Mouse (Mus musculus) CD4-positive, CD25-positive, alpha-beta regulatory T cell, adult 2 months (primary cell): ENCODE results near the gene Palm.
A peak's percentile ranks its signal among the peaks of the same experiment; 100 is the strongest.

Source experiments
- DNase-seq: peaks from one replicate; pipeline ENCODE4 v3.0.0-alpha.2; 2012; ENCODE audit warnings: low read depth, low spot score

Palm gene

DNA sequence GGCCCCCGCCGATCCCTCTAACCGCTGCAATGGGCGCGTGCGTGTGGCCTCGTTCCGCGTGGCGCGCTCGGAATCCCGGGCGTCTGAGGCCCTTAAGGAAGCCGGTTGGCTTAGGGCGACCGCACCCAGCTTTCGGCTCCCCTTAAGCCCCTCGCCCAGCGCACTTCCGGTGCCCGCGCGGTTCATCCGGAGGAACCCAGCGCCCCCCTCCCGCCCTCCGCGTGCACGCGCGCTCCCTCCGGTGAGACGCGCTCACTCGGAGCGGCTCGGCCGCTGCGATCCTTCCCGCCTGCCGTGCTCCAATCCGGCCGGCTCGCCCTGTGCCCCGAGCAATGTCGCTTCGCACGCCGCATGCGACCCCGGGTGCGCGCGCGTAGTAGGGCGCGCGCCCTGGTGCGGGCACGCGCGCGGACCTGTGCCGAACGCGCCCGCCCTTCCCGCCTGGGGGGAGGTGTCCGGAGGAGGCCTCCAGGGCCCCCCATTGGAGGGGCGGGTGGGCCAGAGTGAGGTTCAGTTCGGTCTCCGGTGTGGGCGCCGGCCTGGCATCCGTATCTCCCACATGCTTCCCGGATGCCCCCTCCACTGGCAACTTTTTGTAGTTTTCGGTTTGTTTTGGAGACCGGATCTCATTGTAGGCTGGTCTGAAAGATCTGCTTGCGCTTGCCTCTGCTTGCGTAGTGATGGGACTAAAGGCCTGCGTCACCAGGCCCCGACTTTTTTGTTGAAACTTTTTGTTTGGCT is 61.6 kb downstream of the Palm start:
- DNase-seq = peak; percentile 84

DNA sequence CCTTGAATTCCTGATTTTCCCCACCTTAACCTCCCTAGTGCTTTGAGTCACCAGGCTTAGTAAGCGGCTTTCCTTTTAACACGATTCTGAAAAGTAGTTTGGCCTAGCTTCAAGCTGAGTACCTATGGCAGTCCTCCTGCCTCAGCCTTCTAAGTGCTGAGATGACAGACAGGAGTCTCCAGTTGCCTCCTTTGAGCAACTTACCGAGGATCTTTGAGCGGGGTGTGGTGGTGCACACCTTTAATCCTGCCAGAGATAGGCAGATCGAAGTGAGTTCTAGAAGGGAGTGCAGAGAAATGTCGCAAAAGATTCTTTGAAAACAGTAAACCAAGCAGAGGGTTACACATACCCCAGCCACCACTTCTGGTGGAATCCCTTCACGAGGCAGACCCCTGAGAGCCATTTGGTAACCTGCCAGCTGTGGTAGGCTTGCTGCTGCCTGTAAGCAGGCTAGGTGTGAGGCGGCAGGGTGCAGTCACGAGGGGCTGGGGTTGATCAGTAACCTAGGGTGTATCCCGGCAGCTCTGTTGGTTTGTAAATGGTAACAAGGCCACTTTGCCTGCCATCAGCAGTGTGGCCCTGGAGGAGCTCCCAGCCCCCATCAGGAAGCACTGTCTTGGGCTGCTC is 62.3 kb downstream of the Palm start:
- peak; percentile 60 for DNase-seq

DNA sequence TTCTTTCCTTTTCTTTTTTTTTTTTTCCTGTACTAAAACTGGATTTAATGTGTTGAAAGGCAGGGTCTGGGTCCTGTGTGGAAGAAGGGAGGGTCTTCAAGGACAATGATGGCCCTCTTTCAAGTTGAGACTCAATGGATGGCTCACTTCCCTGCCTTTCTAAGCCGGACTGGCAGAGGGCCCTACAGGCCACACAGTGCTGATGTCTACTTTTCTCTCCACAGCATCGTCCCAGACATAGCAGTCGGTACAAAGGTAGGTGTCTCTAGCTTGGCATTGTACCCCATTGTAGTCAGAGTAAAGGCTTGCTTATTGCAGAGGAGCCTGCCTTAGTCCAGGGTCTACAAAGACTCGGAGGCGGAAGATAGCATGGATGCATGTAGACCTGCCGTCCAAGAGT is 62.9 kb downstream of the Palm start:
- no peak for DNase-seq

DNA sequence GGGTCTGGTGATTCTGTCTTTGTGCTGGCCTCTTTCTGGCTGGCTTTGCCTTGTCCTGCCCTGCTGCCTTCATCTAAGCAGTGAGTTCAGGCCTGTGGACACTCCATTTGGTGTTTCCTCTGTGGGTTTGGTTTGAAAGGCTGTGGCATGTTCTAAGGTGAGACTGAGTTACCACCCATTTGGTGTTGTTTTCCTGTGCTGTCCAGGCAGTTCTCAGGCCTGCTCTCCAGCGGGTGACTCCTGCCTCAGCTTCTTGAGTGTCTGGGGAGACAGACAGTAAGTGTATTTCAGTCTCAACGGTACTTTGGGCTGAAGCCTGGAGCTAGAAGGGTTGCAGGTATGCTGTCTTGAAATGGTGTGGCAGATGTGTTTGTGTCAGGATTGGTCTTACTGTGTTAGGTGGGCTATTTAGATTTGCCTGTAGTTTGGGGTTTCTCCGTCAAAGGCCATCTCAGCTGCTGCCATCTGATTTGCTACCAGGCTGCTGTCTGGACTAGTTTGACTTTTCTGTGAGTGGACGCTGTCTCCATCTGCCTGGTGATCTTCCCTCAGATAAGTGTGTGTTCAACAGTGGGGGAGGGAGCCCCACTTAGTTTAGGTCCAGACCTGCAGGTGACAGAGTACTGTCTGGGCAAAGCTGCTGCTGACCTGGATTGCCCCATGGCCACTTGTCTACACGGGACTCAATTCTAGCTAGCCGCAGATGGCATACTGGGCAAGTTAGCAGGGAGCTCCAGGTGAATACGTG is 63.5 kb downstream of the Palm start:
- peak; percentile 27 for DNase-seq

DNA sequence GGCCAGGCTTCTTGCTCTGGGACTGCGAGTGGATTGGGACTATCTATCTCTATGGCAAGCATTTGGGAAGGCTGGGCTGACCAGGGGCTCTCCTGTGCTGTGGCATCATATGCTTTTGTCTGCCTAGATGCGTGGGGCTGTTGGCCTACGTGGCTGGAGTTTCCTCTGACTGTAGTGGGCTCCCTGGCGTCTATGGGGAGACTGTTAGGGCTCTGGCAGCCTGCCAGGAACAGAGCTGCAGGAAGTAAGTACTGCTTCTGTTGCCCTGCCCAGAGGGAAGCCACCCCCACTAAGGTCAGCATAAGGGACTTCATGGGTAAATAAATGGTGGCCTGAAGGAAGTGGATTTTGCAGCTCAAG is 64.1 kb downstream of the Palm start:
- peak; percentile 78 for DNase-seq

DNA sequence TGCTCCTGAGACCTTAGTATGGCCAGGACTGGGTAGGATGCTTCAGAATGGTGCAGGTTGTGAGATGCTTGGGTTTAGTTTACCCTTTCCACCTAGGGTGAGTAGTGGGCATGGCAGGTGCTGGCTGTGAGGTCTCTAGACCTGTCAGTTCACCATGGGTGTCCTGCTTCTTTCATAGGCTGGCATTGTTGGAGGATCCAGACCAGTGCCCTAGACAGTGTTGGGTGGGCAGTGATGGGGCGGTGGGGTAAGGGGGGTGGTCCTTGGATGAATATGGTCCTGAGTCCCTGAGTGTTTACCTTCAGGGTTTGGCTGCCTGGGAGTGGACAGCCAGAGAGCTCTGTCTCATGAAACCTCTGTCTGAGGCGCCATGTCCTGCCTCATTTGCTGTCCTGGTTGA is 64.5 kb downstream of the Palm start:
- DNase-seq = no peak

DNA sequence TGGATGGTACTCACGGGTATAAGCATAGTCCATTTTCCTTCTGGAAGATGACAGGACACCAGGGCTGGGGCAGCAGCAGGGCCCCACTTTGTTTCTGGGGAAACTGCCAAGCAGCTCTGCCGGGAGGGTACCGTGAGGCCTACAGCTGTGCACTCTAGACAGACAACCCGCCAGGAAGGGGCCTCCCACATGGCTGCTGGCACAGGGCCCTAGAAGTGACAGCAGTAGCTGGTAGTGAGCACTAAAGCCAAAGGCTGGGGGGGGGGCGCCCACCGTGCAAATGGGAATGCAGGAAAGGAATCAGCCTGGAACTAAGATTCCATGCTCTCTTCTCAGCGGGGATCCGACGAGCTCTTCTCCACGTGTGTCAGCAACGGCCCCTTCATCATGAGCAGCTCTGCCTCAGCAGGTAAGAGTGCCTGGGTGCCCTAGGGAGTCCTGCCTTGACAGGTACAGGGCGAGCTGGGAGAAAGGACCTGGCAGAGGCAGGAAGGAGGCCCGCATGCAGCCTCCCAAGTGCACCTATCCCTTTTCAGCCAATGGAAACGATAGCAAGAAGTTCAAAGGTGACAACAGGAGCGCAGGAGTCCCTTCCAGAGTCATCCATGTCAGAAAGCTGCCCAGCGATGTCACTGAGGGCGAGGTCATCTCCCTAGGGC is 65.2 kb downstream of the Palm start:
- peak; percentile 45 for DNase-seq

DNA sequence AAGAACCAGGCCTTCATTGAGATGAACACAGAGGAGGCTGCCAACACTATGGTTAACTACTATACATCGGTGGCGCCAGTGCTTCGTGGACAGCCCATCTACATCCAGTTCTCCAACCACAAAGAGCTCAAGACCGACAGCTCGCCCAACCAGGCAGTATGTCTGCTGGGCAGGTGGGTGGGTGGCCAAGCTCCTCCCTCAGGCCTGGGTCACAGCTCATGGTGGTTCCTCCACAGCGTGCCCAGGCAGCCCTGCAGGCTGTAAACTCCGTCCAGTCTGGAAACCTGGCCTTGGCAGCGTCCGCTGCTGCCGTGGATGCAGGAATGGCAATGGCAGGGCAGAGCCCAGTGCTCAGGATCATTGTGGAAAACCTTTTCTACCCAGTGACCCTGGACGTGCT is 65.7 kb downstream of the Palm start:
- no peak for DNase-seq

DNA sequence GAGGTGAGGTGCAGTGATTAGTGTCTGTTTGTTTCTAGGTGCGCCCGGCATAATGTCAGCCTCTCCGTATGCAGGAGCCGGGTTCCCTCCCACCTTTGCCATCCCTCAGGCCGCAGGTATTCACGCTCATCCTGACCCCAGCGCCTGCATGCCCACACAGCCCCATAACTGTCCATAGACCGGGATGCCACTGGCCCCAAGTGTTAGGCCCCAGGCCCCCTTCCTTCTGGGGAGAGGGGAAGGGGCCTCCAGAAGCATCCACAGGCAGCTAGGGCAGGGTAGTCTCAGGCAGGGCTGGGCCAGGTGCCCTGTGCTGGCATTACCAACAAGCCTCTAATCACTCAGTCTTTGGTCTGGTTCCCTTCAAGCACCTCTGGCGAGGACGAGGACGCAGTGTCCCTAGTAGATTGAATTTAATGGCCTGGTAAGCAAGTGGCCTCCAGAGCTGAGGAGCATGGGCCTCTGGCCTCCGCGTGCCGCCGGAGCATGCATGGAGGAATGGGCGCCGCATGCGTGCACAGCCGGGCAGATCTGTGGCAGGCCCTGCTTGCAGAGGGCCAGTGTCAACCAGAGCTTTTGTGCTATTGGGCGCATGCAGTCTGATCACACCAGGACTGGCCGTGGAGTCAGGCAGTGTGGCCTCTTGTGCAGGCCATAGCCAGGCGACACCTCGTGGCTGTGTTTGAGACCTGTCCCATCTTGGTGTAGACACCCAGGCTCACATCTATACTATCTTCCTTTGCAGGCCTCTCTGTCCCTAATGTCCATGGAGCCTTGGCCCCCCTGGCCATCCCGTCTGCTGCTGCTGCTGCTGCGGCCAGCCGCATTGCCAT is 66.9 kb downstream of the Palm start:
- no peak for DNase-seq

DNA sequence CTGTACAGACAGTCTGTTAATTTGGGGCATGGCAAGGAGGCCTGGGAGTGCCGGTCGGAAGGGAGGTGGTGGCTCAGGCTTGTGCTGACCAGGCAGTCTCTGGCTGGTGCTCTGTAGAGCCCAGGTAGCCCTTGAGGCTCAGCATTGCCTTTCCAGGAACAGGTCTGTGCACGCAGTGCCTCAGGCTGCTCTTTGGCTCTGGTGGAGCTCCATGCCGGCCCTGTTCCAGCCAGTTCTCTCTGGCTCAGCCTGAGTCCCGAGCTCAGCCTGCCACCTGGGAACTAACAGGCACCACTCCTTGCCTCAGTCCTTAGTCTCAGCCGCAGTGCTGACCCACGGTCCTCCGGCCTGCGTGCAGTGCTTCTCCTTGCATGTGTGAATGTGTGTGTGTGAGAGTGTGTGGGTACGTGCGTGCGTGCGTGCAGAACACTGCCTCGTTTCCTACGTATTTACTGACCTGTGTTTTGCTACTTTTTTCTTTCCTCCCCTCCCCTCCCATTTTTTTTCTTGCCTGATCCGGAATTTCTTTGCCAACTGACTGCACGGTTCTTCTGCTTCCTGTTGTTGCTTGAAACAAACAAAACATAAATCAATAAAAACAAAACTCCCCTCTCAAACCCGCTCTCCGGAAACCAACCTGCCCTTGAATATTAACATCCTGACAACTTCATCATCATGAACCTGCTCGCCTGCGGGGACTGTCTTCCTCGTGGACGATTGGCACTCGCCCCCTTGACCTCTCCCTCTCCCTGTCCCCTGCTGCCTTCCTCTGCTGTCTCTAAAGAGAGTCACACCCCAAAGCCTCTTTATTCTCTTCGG is 68.1 kb downstream of the Palm start:
- no peak for DNase-seq

DNA sequence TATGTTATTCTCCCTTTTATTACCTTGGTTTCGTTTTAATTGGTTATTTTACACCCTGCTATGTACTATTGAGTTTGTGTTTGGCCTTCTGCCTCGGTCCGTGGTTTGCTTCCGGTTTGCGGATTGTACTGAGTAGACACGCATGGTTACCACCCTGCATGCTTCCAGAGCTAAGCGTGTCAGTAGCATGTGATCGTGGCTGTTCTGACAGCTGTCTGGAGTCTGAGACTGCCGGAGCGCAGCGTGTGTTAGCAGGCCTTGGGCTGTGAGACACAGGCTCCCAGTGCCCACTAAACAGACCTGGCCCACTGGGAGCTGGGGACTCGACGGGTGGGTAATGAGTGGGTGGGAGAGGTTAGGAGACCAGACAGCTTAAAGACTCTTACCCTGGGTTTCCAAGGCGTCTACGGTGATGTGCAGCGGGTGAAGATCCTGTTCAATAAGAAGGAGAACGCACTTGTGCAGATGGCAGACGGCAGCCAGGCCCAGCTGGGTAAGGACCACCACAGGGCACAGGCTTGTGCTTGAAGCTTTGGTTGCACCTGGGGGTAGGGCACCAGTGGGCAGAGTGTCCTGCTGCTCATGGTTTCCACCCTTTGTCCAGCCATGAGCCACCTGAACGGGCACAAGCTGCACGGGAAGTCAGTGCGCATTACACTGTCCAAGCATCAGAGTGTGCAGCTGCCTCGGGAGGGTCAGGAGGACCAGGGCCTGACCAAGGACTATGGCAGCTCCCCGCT is 68.8 kb downstream of the Palm start:
- DNase-seq = no peak

DNA sequence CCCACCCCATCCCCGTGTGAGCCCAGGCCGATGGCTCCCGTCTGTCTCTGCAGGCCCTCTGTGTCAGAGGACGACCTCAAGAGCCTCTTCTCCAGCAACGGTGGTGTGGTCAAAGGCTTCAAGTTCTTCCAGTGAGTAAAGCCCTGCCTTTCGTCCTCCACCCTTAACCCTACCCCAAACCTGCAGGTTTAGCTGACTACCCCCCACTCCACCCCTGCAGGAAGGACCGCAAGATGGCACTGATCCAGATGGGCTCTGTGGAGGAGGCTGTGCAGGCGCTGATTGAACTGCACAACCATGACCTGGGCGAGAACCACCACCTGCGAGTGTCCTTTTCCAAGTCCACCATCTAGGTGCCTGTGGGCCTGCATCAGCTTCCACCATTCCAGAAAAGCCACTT is 69.6 kb downstream of the Palm start:
- DNase-seq = no peak

DNA sequence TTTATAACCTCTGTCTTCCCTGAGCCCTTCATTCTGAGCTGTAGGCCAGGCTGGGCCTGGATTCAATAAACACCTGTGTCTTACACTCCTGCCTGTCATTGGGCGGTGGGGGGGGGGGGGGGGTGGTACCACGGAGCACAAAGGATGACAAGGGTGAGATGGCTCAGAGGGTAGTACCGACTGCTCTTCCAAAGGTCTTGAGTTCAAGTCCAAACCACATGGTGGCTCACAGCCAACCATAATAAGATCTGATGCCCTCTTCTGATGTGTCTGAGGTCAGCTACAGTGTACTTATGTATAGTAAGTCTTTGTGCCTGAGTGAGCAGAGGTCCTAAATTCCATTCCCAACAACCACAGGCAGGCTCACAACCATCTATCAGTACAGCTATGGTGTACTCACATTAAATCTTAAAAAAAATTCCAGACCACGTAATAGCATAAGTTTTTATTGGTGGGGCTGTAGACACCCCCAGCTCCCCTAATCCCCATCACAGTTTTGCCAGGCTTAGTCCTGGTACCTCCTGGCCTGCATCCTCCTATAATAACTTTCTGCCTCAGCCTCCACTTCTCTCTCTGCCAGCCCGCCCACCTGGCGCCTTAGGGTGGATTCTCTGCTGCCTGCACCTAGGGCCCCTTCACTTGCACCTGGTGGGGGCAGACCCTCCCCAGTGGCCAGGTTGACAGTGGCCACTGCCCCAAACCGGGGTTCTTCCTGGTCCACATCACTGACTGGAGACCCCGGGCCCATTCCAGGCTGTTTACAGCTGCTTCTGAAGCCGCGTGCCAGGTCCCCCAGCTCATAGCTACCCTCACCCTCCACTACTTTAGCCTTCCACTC is 71.2 kb downstream of the Palm start:
- no peak for DNase-seq

DNA sequence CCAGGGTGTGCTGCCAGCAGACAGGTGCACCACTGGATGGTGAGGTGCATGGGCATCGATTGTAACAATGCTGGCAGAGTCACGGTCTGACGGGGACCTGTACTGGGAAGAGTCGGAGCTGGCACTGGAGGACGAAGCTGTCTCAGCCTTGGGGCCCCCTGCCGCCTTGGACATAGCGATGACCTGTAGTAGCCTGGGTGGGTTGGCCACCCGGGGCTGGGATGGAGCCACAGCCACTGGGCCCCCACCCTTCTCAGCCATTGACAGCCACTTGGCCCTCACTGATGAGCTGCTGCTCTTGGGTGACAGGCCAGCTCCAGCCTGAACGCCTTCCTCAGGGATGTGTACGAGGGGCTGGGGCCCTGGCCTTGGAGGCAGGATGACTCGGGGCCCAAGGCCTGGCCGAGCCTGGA is 71.8 kb downstream of the Palm start:
- DNase-seq = peak; percentile 30

DNA sequence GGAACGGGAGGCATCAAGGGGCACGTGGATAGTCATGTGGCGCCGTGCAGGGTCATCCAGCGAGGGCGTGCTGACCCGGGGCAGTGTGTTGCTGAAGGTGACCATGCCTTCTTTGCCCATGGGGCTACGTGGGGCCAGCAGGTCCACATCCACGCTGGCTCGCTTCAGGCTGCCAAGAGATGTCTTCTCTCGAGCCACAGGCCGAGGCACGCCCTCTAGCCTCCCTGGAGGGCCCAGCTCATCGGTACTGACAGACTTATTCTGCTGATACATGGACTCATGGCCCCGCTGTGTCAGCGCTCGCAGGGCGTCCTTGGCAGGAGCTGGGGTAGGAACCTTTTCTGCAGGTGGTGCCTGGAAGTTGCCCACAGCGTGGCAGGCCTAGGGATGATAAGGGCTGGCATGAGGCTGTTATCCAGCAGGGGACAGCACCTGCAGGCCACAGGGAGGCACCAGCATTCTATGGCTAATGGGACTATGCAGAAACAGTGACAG is 72.5 kb downstream of the Palm start:
- DNase-seq = peak; percentile 39

DNA sequence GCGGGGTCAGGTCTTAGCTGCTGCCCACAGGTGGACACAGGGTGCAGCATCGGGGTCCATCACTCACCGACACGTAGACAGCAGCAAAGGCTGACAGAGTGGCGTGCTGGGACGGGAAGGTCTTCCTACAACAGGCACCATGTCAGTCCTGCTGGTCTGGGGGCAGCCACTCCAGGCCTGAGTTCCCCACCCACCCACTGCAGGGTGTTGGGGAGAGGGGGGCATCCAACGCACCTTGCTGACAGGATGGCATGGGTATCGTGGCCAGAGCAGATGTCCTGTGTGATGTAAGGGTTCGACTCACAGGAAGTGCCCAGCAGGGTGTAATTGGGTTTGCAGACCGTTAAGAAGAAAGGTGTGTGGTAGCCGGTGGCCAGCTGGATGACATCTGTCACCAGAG is 73.2 kb downstream of the Palm start:
- DNase-seq = no peak
